27 mouse cellular contexts compared by ENCODE assay signal in the genomic region with DNA sequence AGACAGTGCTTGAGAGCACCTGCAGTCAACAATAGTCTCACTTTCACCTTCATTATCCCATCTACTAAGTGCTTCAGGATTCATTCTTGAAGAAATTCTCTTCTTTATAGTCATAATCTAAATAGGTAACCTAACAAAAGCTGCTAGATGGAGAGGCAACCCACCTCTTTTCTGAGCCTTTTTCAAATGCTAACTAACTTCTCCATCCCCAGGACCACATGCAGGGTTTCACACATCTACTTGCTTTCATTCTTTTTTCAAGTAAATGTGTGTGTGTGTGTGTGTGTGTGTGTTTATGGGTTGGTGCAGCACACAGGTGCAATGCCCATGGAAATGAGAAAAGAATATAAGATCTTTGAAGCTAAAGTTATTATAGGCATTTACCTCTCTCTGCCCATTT.
DNase-seq lines count a peak whose midpoint lies in the region; ATAC-seq and TF ChIP-seq lines count a peak whose summit lies in the region.
"Had no signal": no experiment of that assay in that cellular context is flagged by ENCODE, and none has a peak within 500 bp of the region (broad histone marks: within the 10 kb centered on the region; RNA-seq: fewer than 3 reads in every experiment).

No protein-coding gene starts in this region.

- TF ChIP-seq CTCF in thymus, adult 2 months (IDR thresholded peaks at IDR 0.05; ENCODE audit: borderline replicate concordance, control insufficient read depth, extremely low read depth, insufficient read depth, low read length, poor library complexity) = no peak

- no peaks in the 10 kb centered on the region for H3K9me3 ChIP-seq in midbrain, embryonic 14.5 days (ENCODE audit: control insufficient read depth, low read length)
- H3K9me3 ChIP-seq: embryonic facial prominence, embryonic 13.5 days; embryonic facial prominence, embryonic 15.5 days; forebrain, embryonic 10.5 days; forebrain, embryonic 12.5 days; G1E had no signal

- no peaks in the 10 kb centered on the region for H3K36me3 ChIP-seq in thymus, adult 2 months (ENCODE audit: control insufficient read depth, insufficient read depth, low read length)
- H3K36me3 ChIP-seq in midbrain, embryonic 14.5 days (ENCODE audit: control insufficient read depth, insufficient read depth, low read length) = no peaks in the 10 kb centered on the region
- H3K36me3 ChIP-seq: embryonic facial prominence, embryonic 13.5 days; embryonic facial prominence, embryonic 15.5 days; forebrain, embryonic 10.5 days; forebrain, embryonic 12.5 days; G1E had no signal

- DNase-seq in ES-CJ7 (ENCODE audit: low read depth, low spot score) (peak; percentile 63), R1 (ENCODE audit: low read depth, low spot score) (peak; percentile 54), ZHBTc4 (ENCODE audit: low read depth, low spot score) (peak; percentile 58)
- no peak for DNase-seq in thymus, adult 2 months
- no peak for DNase-seq in midbrain, embryonic 14.5 days
- DNase-seq: adrenal gland, adult 2 months; adrenal gland, postnatal 10 days; adrenal gland, postnatal 25 days; B cell, adult 2 months; cerebellum, adult 11 months; cerebellum, adult 18-20 months; cerebellum, adult 8-10 months; cerebellum, adult 9-11 months; cerebellum, postnatal 14 days; cerebellum, postnatal 36 days; embryo, embryonic 11 days had no signal

- no peak for TF ChIP-seq POLR2A in thymus, adult 2 months (IDR thresholded peaks at IDR 0.05; ENCODE audit: control insufficient read depth, extremely low read depth, insufficient read depth, low read length, poor library complexity)

- H3K4me3 ChIP-seq in thymus, adult 2 months (ENCODE audit: control insufficient read depth, insufficient read depth, low read length) = no peak overlapping the region
- no peak overlapping the region for H3K4me3 ChIP-seq in midbrain, embryonic 14.5 days (replicated peaks; ENCODE audit: low read depth, low read length)
- H3K4me3 ChIP-seq: embryonic facial prominence, embryonic 13.5 days; embryonic facial prominence, embryonic 15.5 days; erythroblast, embryonic 14.5 days; forebrain, embryonic 10.5 days; forebrain, embryonic 12.5 days had no signal

- H3K9ac ChIP-seq in midbrain, embryonic 14.5 days (replicated peaks; ENCODE audit: low read length) = no peak overlapping the region
- H3K9ac ChIP-seq: embryonic facial prominence, embryonic 13.5 days; embryonic facial prominence, embryonic 15.5 days; forebrain, embryonic 12.5 days had no signal

- no peak overlapping the region for H3K4me2 ChIP-seq in midbrain, embryonic 14.5 days (ENCODE audit: low read length)
- H3K4me2 ChIP-seq: embryonic facial prominence, embryonic 13.5 days; embryonic facial prominence, embryonic 15.5 days; forebrain, embryonic 12.5 days had no signal

- no peaks in the 10 kb centered on the region for H3K4me1 ChIP-seq in thymus, adult 2 months (replicated peaks; ENCODE audit: control insufficient read depth, insufficient read depth, low read length)
- H3K4me1 ChIP-seq in midbrain, embryonic 14.5 days (ENCODE audit: control insufficient read depth, insufficient read depth, low read length) = no peaks in the 10 kb centered on the region
- H3K4me1 ChIP-seq: embryonic facial prominence, embryonic 13.5 days; embryonic facial prominence, embryonic 15.5 days; forebrain, embryonic 12.5 days had no signal

- no peak overlapping the region for H3K27ac ChIP-seq in thymus, adult 2 months (ENCODE audit: control insufficient read depth, insufficient read depth, low read length)
- H3K27ac ChIP-seq in midbrain, embryonic 14.5 days (replicated peaks; ENCODE audit: low read depth, low read length) = no peak overlapping the region
- H3K27ac ChIP-seq: embryonic facial prominence, embryonic 13.5 days; embryonic facial prominence, embryonic 15.5 days; forebrain, embryonic 10.5 days; forebrain, embryonic 12.5 days had no signal

- ATAC-seq in midbrain, embryonic 14.5 days (ENCODE audit: low FRiP score, low TSS enrichment) = no peak
- ATAC-seq: CD4-positive, CD25-positive, alpha-beta regulatory T cell, adult 4 months; forebrain, embryonic 14.5 days; forebrain, embryonic 16.5 days; Patski had no signal

- no peaks in the 10 kb centered on the region for H3K27me3 ChIP-seq in thymus, adult 2 months (ENCODE audit: control insufficient read depth, insufficient read depth, low read length)
- H3K27me3 ChIP-seq in midbrain, embryonic 14.5 days (ENCODE audit: control insufficient read depth, insufficient read depth, low read length) = no peaks in the 10 kb centered on the region
- H3K27me3 ChIP-seq: CH12.LX; embryonic facial prominence, embryonic 13.5 days; embryonic facial prominence, embryonic 15.5 days; forebrain, embryonic 12.5 days; Patski had no signal

Comparison
In these comparisons a context has a peak if more than half of its experiments do, and no peak if none do; other contexts are left out.
1. DNase-seq: peak in ES-CJ7 (single experiment), R1 (single experiment) and ZHBTc4 (single experiment); none in thymus, adult 2 months (single experiment) and midbrain, embryonic 14.5 days (single experiment).